Mouse (Mus musculus) frontal cortex, postnatal 25 days (tissue): ENCODE measurements around the gene Spag16.

Experiments
- DNase-seq, 2 experiments: peaks; one replicate each; pipeline ENCODE4 v3.0.0; 2022; ENCODE audit warnings: low spot score in 2 of 2

Spag16 gene

DNA sequence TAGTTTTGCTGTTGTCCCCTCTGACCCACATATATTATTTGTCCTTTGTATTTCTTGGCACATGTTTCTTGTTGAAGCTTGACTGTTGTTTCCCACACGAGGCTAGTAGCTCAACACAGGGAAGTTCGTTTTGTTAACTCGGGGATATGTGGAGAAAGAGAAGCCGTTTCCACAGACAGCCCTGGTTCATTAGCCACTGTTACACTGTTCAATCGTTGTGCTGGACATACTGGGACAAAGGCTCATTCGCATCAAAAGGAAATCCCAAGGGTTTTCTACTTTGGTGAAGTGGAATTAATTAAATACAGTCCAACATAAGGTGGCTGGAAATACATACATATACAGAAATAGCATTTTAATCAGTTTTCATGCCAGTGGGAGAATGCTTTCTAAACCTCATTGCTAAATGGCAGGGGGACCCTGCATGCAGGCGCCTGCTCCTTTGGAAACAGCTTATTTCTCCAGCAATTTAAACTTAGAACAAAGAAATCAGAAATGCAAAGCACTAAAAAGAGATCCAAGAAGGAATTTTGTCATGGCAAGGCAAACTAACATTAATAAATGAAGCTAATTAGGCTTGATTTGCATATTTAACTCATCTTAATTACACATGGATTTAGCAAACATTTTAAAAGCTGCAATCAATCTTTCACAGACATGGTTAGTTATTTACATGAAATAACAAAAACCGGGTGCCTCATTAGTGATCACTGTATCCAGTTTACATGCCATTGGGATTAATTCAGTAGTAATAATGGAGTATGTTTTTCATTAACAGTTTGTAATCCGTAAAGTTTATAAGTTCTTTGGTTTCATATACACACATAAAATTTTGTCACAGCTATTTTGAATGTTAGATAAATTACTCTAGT is 615.7 kb downstream of the Spag16 start:
- DNase-seq: no peak

DNA sequence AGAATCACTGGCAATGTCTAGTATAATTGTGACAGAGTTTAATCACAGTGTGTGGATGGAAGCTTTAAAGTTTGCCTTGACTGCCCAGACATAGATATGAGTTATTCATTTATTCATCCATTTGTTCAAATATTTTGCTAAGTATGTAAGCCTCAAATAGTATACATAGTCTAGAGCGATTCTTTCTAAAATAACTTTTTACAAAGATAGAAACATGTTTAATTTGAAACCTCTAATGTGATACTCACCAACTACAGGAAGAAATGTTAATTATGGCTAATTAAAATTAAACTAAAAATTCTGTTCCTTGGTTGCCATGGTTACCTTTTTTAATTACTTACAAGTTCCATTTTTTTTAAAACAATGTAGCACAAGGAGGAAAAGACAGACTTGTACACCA is 653.1 kb downstream of the Spag16 start:
- DNase-seq: no peak

DNA sequence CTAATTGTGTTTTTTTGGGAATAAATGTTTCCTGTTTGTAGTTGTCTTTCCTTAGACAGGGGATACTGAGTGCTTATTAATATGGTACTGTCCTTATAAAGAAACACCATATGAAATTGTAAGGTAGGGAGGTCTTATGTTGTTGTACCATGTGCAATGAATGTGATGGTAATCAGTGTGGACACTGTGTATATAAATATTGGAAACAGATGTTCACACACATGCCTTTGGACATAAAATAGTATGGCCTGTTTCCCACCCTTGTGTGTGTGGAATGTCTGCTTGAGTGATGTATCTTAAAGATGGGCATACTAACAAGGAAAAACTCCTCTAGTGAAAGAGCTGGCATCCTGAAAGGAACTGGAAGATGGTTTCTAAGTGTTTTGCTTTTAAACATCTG is 692.1 kb downstream of the Spag16 start:
- no peak for DNase-seq

DNA sequence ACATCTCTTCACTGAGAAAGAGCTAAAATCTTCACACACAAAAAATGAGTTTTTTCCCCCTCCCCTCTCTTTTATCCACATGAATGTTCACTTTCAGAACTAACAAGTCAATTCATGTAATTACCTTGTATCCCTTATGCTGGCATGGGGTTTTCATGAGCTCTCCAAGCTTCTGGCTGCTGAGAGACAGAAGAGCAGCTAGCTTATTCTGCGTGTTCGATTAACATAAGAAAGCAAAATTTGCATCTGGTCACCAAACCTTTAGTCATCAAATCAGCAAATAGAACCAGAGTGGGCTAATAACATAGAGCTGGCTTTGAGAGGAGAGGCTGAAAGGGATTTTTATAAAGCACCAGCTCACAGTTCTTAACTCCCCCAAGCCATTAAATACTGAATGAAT is 700.4 kb downstream of the Spag16 start:
- no peak for DNase-seq

DNA sequence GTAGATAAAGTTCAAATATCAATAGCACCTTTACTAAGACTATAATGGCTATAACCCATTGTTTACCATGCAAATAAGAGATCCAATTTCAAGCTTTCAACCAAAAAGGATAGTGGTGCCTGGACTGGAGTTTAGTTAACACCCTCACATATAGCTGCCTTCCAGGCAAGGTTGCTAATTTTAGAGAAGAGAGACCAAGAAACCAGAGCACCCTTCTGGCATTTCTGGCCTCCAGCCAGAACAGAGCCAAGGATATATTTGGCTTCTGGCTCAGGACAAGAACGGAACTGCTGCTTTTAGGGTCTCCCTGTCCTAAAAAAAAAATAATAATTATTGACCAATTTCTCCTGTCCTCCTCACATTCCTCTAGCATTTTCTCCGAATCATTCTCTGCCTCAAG is 703.0 kb downstream of the Spag16 start:
- no peak for DNase-seq

DNA sequence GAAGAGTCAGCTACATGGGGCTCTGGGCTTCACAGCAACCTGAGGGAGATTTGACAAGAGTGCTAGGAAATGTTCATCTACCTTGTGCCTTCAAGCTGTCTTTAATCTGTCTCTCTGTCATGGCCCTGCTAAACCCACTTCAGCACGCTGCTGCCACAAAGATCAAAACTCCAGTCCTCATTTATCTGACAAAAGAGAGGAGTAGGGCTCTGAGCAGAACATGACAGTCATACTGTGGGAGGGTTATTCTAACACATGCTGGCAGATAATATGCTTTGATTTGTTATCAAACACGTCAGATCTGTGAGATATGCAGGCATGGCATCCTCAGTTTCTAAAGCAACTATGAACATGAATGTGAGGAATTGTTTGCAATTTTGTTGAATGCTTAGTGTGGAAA is 725.1 kb downstream of the Spag16 start:
- DNase-seq: no peak

DNA sequence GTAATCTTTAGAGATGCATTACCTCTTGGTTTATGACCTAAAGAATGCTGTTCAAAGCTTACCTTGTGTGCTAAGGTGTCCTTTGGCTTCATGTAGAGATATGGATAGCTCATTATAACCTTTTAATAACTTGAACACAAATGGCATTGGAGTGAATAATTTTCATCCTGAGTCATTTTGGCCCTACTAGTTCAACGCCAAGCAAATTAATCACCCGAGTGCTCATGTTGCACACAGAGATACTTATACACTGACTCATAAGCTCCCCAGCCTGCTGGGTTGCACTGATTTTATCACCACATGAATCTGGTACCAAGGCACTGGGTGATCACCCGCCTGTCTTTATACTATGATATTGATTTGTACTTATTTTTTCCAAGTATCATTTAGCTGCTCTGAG is 795.0 kb downstream of the Spag16 start:
- DNase-seq: no peak

DNA sequence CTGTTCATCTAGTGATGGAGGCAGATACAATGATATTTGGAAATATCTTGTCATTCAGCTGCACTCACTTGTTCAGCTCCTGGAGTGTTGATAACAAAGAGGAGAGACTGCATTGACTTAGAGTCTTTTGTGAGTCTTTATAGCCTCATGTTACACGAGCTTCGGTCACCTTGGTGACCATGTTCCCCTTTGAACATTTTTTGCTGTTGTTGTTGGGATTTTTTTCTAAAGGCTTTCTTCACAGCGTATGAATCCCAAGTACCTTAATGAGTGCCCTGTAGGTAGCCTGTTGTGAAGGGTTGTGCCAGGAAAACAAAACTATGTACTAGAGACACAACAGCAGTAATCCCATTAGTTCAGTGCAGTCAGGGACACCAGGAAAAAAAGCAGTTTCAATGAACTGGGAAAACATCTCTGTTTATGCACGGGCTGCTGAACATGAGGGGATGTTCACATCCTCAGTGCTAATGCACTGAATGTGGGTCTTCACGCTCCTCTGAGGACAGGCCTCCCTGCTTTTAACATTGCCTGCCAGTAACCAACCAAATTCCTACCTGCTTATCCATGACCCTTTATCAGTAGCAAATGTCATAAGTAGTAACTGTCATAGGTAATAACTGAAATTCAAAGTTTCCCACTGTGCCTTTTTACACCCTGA is 798.2 kb downstream of the Spag16 start:
- no peak for DNase-seq

DNA sequence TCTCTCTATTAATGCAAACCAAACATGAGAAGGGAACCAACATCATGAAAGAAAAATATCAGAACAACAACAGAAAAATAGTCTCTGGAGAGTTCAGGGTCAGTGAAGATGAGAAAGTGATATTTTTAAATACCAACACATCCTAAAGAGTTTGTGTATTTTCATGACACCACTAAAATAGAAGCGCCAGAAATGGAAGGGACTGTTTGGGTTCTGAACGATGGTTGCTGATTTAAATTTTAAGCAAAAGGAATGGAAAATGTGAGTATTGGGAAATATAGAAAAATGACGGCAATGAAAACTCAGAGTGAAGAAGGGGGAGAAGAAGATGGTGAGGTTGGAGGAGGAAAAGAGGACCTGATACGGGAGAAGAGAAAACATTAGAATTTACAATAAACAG is 825.9 kb downstream of the Spag16 start:
- no peak for DNase-seq

DNA sequence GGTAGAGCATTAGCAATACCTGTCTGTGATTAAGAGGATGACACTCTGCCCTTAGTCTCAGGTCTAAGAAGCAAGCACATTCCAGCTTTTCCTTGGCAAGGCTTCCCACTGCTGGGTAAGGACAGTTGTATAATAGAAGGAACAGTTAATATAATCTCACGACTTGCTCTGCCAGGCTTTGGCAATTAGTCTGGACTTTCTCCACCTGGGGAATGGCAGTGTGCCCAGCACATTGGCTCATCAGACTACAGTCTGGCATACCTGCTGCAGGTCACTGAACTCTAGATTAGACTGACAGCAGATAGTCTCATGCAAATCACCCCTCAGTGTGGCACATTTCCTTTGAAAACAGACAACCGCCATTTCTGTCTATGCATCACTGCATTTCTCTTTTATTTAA is 865.8 kb downstream of the Spag16 start:
- DNase-seq: no peak

DNA sequence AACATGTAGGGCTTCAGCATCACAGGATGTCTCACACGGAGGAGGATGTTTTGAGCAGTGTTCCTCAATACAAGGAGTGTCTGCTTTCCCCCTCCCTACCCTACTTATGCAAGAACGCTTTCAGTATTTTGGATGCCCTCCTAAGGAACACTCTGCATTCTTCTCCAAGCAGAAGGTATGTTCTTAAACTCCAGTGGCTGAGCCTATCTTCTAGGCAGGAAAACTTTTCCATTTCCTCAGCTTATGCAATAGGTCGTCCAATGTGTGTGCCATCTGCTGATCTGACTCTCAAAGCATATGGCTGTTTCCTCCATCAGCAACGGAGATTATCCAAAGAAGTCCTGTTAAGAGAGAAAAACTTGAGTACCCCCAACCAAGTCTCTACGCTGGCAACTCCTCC is 873.5 kb downstream of the Spag16 start:
- DNase-seq: no peak

DNA sequence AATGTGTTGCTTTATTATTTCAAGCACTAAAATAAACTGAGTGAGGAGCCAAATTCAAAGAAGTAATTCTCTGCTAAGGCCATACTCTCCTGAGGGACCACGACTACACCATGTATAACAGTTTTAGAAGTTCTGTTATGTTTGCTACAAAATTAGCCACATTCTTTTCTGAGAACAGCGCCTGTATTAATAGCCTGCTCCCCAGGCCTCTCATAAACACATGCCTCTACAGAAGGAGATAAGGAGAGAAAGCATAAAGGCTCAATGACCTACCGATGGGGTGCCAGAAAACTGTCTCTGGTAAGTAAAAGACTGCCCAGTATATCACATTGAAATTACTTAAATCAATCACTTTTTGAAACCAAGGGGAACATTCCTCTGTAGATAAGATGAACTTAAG is 877.2 kb downstream of the Spag16 start:
- DNase-seq: no peak

DNA sequence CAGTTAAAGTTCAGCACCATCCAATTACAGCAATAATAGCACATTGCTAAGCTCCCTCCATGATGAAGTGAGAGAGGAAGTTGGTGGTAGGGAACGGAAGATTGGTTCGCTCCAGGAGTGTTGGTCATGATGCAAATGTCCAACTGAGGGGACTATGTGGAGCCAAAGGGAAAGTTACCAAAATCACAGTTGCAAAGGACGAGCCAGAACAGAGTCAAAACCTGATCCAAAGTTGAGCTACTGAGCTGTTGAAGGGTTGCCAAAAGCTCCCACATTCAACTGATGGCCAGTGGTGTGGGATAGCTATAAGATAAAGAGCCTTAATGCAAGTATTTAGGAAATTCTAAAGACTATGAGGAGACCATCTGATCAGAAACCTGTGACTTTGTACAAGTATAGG is 879.1 kb downstream of the Spag16 start:
- no peak for DNase-seq

DNA sequence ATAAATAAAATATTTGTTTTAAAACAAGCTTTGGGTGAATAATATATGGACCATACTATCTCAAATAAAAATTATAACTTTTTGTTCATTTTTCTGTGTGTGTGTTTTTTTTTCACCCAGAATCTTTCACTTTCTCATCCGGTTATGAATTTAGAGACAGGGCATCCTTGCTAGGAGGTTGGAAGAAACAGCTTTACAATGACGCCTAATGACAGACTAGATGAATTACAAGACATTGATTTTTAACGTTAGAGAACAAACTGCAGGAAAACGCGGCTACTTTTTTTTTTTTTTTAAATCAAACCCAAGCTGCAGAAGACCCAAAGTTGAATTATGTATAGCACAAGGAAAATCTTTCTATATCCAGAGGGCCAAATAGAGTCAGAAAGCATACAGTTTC is 898.3 kb downstream of the Spag16 start:
- DNase-seq: no peak

DNA sequence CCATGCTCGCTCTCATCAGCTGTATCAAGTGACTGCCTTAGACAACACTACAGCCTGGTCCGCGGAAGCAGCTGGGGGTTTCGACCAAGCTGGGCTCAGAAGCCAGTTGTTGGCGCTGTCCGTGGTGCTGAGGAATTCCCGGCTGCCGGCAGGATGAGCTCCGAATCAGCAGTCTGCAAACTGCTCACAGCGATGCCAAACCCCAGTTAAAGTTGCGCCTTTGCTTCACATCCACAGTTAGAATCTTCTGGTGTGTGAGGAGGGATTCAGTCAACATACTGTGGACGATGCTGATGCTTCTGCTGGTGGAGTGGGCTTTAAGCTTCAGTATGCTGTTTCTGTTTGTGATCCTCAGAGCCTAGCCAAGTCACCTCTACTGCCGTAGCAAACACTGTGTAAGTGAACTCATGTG is 898.9 kb downstream of the Spag16 start, which contains the start of gene Vwc2l:
Vwc2l (plus strand) TSS at position 61 of the 412 bp plus-strand sequence.
- peak; percentile 25 to 42 for DNase-seq
